27 mouse cellular contexts compared by ENCODE assay signal in genomic region chr14:61222506-61222905, GRCm38 (mm10). TPM values are rescaled to one million over a fixed set of nuclear protein-coding genes. Genes with fewer than 3 reads are reported as not detected.
DNase-seq lines count a peak whose midpoint lies in the region; ATAC-seq lines count a peak whose summit lies in the region.
"Had no signal": no experiment of that assay in that cellular context is flagged by ENCODE, and none has a peak within 500 bp of the region (broad histone marks: within the 10 kb centered on the region; RNA-seq: fewer than 3 reads in every experiment).

No protein-coding gene starts in this region.

- H3K4me1 ChIP-seq in embryonic facial prominence, embryonic 11.5 days (ENCODE audit: control insufficient read depth, insufficient read depth, low read length): no peaks in the 10 kb centered on the region; the same call in 1 of the 2 replicates
- H3K4me1 ChIP-seq: megakaryocyte, embryonic 14.5 days; midbrain, embryonic 13.5 days; neural tube, embryonic 13.5 days had no signal

- 24% methylated on average over 6 of the region's 6 CpGs for WGBS in embryonic facial prominence, embryonic 11.5 days

- DNase-seq in cerebellum, postnatal 25 days: peak; percentile 26 to 47
- peak; percentile 65 for DNase-seq in retina, postnatal 1 day
- DNase-seq in retina, embryonic 14.5 days (ENCODE audit: low spot score): no peak
- peak; percentile 58 for DNase-seq in embryonic facial prominence, embryonic 11.5 days (ENCODE audit: low spot score)
- no peak for DNase-seq in frontal cortex, postnatal 14 days (ENCODE audit: low spot score in 2 of 2)
- DNase-seq: cerebellum, adult 8-10 months; gastrocnemius, postnatal 10 days; heart, adult 18-20 months; heart, postnatal 10 days; kidney, postnatal 4 days; lung, embryonic 14.5 days; lung, postnatal 36 days; right cerebral cortex, adult 18-20 months; right cerebral cortex, postnatal 4 days had no signal

- no peaks in the 10 kb centered on the region for H3K9me3 ChIP-seq in embryonic facial prominence, embryonic 11.5 days (replicated peaks; ENCODE audit: control insufficient read depth, low read length)
- H3K9me3 ChIP-seq: heart, embryonic 12.5 days; limb, embryonic 15.5 days; midbrain, embryonic 13.5 days; neural tube, embryonic 13.5 days had no signal

- ATAC-seq in cerebellum, adult (ENCODE audit: insufficient number of reproducible peaks, low FRiP score, low TSS enrichment): no peak
- ATAC-seq in embryonic facial prominence, embryonic 11.5 days (replicated peaks; ENCODE audit: insufficient number of reproducible peaks, low FRiP score, low TSS enrichment, low read depth): no peak
- no peak for ATAC-seq in granulocyte monocyte progenitor cell, adult 5-6 weeks (replicated peaks; ENCODE audit: poor library complexity, severe bottlenecking)
- ATAC-seq: CD4-positive, CD25-positive, alpha-beta regulatory T cell, adult 4 months; intestine, postnatal 0 days; midbrain, embryonic 13.5 days; Patski had no signal

- no peak overlapping the region for H3K27ac ChIP-seq in embryonic facial prominence, embryonic 11.5 days (replicated peaks; ENCODE audit: low read depth, low read length)
- H3K27ac ChIP-seq: limb, embryonic 15.5 days; liver, embryonic 14.5 days; midbrain, embryonic 13.5 days; neural tube, embryonic 13.5 days had no signal

- H3K27me3 ChIP-seq in embryonic facial prominence, embryonic 11.5 days (ENCODE audit: control insufficient read depth, insufficient read depth, low read length): no peaks in the 10 kb centered on the region
- H3K27me3 ChIP-seq: heart, embryonic 12.5 days; limb, embryonic 15.5 days; midbrain, embryonic 13.5 days; neural tube, embryonic 13.5 days had no signal

- no peak overlapping the region for H3K4me2 ChIP-seq in embryonic facial prominence, embryonic 11.5 days (ENCODE audit: low read depth, low read length)
- H3K4me2 ChIP-seq: heart, embryonic 12.5 days; limb, embryonic 15.5 days; lung, embryonic 14.5 days; midbrain, embryonic 13.5 days; neural tube, embryonic 13.5 days had no signal

- no peak overlapping the region for H3K9ac ChIP-seq in embryonic facial prominence, embryonic 11.5 days (replicated peaks; ENCODE audit: low read length)
- H3K9ac ChIP-seq: heart, embryonic 12.5 days; limb, embryonic 15.5 days; liver, embryonic 14.5 days; lung, embryonic 14.5 days; midbrain, embryonic 13.5 days; neural tube, embryonic 13.5 days had no signal

- H3K4me3 ChIP-seq in embryonic facial prominence, embryonic 11.5 days (ENCODE audit: low read depth, low read length): no peak overlapping the region
- H3K4me3 ChIP-seq: heart, embryonic 12.5 days; limb, embryonic 15.5 days; megakaryocyte, embryonic 14.5 days; midbrain, embryonic 13.5 days; myocyte; neural tube, embryonic 13.5 days had no signal

- no peaks in the 10 kb centered on the region for H3K36me3 ChIP-seq in embryonic facial prominence, embryonic 11.5 days (replicated peaks; ENCODE audit: control insufficient read depth, insufficient read depth, low read depth, low read length)
- H3K36me3 ChIP-seq: heart, embryonic 12.5 days; limb, embryonic 15.5 days; midbrain, embryonic 13.5 days; neural tube, embryonic 13.5 days had no signal

RNA-seq across cellular contexts. Expression of gene Sgcg, which starts 35.8 kb away (rescaled TPM):
- 0.15 and 0.50 TPM in 2 replicates for polyA plus RNA-seq in embryonic facial prominence, embryonic 11.5 days (2014; fragmentation: Nextera tagmentation; extraction: Ambion mirVana)
- total RNA-seq in granulocyte monocyte progenitor cell, adult 5-6 weeks (2014; fragmentation: Nextera tagmentation): not detected in 2 replicates
- total RNA-seq in granulocyte monocyte progenitor cell, adult 5-6 weeks (2017): not detected in 2 replicates
- total RNA-seq: left cerebral cortex, postnatal 14 days had no signal
- polyA plus RNA-seq: CD4-positive, CD25-positive, alpha-beta regulatory T cell, adult 4 months; midbrain, embryonic 13.5 days; Patski had no signal

Comparison
In these comparisons a context has a peak if more than half of its experiments do, and no peak if none do; other contexts are left out.
1. DNase-seq: peak in cerebellum, postnatal 25 days (2 of 2), retina, postnatal 1 day (single experiment) and embryonic facial prominence, embryonic 11.5 days (single experiment); none in retina, embryonic 14.5 days (single experiment) and frontal cortex, postnatal 14 days (0 of 2).